Mouse (Mus musculus): ENCODE measurements around the gene Zc3h7a. TPM values are rescaled to one million over a fixed set of nuclear protein-coding genes. Genes with fewer than 3 reads are reported as not detected.
"Not testable (repeated sequence)": the region's sequence is repeated elsewhere in the genome, so short reads cannot be mapped to it uniquely, and the experiment has no call there.

Zc3h7a gene
- polyA plus RNA-seq, 1 experiment = 73.2 TPM

- Histone ChIP-seq H3K4me3 (replicated peaks; ENCODE audit: extremely low read depth, low read depth, low read length) (no peak overlapping the region), H3K4me1 (ENCODE audit: control insufficient read depth, insufficient read depth, low read length) (no peaks in the 10 kb centered on the region)
- TF ChIP-seq POLR2A (IDR thresholded peaks at IDR 0.05; ENCODE audit: borderline replicate concordance, extremely low read depth, low read depth, low read length) (no peak), CTCF (IDR thresholded peaks at IDR 0.05; ENCODE audit: insufficient read depth, low read length) (0 out of 2 replicates have a peak, but pooled peaks have one; percentile 3)
- DNase-seq = no peak
These were observed 21.7 kb downstream of the Zc3h7a start for GRCm38 (mm10) chr16:11154500-11154899.

DNA sequence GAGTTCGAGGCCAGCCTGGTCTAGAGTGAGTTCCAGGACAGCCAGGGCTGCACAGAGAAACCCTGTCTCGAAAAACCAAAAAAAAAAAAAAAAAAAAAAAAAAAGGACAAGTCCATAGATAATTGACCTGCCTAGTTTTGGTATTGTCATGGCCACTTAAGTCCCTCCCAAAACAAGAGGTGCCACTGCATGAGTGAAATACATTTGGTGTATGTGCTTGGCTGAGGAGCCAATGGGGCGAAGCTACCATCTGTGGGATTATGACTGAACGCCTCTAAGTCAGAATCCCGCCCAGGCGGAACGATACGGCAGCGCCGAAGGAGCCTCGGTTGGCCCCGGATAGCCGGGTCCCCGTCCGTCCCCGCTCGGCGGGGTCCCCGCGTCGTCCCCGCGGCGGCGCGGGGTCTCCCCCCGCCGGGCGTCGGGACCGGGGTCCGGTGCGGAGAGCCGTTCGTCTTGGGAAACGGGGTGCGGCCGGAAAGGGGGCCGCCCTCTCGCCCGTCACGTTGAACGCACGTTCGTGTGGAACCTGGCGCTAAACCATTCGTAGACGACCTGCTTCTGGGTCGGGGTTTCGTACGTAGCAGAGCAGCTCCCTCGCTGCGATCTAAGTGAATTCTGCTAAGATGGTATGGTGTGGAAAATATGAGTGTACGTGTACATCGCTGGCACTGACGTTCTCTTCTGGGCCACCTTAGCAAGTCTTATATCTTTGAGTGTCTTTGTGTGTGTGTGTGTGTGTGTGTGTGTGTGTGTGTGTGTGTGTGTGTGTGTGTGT lies 32.3 kb downstream of the Zc3h7a start:
- 21% methylated on average over 56 of the region's 56 CpGs for WGBS
- H3K4me3 ChIP-seq (replicated peaks; ENCODE audit: extremely low read depth, low read depth, low read length); H3K4me1 ChIP-seq (ENCODE audit: control insufficient read depth, insufficient read depth, low read length): not testable (repeated sequence)
- DNase-seq = peak; percentile 100

- H3K4me3 ChIP-seq (replicated peaks; ENCODE audit: extremely low read depth, low read depth, low read length) = peak within 1 kb of the TSS; percentile 72
- peak; percentile 100 for DNase-seq
- peaks cover 9% of the 10 kb centered on the region for H3K4me1 ChIP-seq (ENCODE audit: control insufficient read depth, insufficient read depth, low read length)
- TF ChIP-seq CTCF (IDR thresholded peaks at IDR 0.05; ENCODE audit: insufficient read depth, low read length) (no peak), POLR2A (IDR thresholded peaks at IDR 0.05; ENCODE audit: borderline replicate concordance, extremely low read depth, low read depth, low read length) (peak; percentile 93)
- under 1% methylated on average over 80 of the region's 80 CpGs for WGBS
These were observed 41.5 kb downstream of the Zc3h7a start, which contains the start of gene Txndc11 for GRCm38 (mm10) chr16:11134348-11135344. Txndc11 (minus strand) TSS chr16:11134650.

- TF ChIP-seq POLR2A (IDR thresholded peaks at IDR 0.05; ENCODE audit: borderline replicate concordance, extremely low read depth, low read depth, low read length) (no peak), CTCF (IDR thresholded peaks at IDR 0.05; ENCODE audit: insufficient read depth, low read length) (no peak)
- DNase-seq = peak; percentile 12
- peak overlapping the region; percentile 67 for H3K4me3 ChIP-seq (replicated peaks; ENCODE audit: extremely low read depth, low read depth, low read length)
- H3K4me1 ChIP-seq (ENCODE audit: control insufficient read depth, insufficient read depth, low read length) = peaks cover 9% of the 10 kb centered on the region
- under 1% methylated on average over 34 of the region's 34 CpGs for WGBS
These were observed 42.5 kb downstream of the Zc3h7a start for GRCm38 (mm10) chr16:11133476-11134347.

GRCm38 (mm10) chr16:11132839-11133238 lies 43.4 kb downstream of the Zc3h7a start:
- Histone ChIP-seq H3K4me1 (ENCODE audit: control insufficient read depth, insufficient read depth, low read length) (peaks cover 9% of the 10 kb centered on the region), H3K4me3 (replicated peaks; ENCODE audit: extremely low read depth, low read depth, low read length) (peak overlapping the region; percentile 36)
- no peak for DNase-seq
- TF ChIP-seq POLR2A (IDR thresholded peaks at IDR 0.05; ENCODE audit: borderline replicate concordance, extremely low read depth, low read depth, low read length) = no peak
- no peak for TF ChIP-seq CTCF (IDR thresholded peaks at IDR 0.05; ENCODE audit: insufficient read depth, low read length)
- WGBS = 13% methylated on average over 2 of the region's 2 CpGs

- H3K4me3 ChIP-seq (replicated peaks; ENCODE audit: extremely low read depth, low read depth, low read length) = no peak overlapping the region
- WGBS = 84% methylated on average over 11 of the region's 11 CpGs
- no peak for DNase-seq
- peaks cover 6% of the 10 kb centered on the region for H3K4me1 ChIP-seq (ENCODE audit: control insufficient read depth, insufficient read depth, low read length)
- no peak for TF ChIP-seq POLR2A (IDR thresholded peaks at IDR 0.05; ENCODE audit: borderline replicate concordance, extremely low read depth, low read depth, low read length)
- no peak for TF ChIP-seq CTCF (IDR thresholded peaks at IDR 0.05; ENCODE audit: insufficient read depth, low read length)
These were observed 47.9 kb downstream of the Zc3h7a start for GRCm38 (mm10) chr16:11128301-11128700.

GRCm38 (mm10) chr16:11125371-11125770 lies 50.8 kb downstream of the Zc3h7a start:
- no peak for TF ChIP-seq CTCF (IDR thresholded peaks at IDR 0.05; ENCODE audit: insufficient read depth, low read length)
- no peak for TF ChIP-seq POLR2A (IDR thresholded peaks at IDR 0.05; ENCODE audit: borderline replicate concordance, extremely low read depth, low read depth, low read length)
- DNase-seq = no peak
- H3K4me3 ChIP-seq (replicated peaks; ENCODE audit: extremely low read depth, low read depth, low read length) = no peak overlapping the region
- no peaks in the 10 kb centered on the region for H3K4me1 ChIP-seq (ENCODE audit: control insufficient read depth, insufficient read depth, low read length)
- 91% methylated on average over 2 of the region's 2 CpGs for WGBS

GRCm38 (mm10) chr16:11124110-11124509 lies 52.1 kb downstream of the Zc3h7a start:
- TF ChIP-seq POLR2A (IDR thresholded peaks at IDR 0.05; ENCODE audit: borderline replicate concordance, extremely low read depth, low read depth, low read length) = no peak
- no peak for TF ChIP-seq CTCF (IDR thresholded peaks at IDR 0.05; ENCODE audit: insufficient read depth, low read length)
- 68% methylated on average over 1 of the region's 1 CpGs for WGBS
- no peaks in the 10 kb centered on the region for H3K4me1 ChIP-seq (ENCODE audit: control insufficient read depth, insufficient read depth, low read length)
- DNase-seq = no peak
- H3K4me3 ChIP-seq (replicated peaks; ENCODE audit: extremely low read depth, low read depth, low read length) = no peak overlapping the region

DNA sequence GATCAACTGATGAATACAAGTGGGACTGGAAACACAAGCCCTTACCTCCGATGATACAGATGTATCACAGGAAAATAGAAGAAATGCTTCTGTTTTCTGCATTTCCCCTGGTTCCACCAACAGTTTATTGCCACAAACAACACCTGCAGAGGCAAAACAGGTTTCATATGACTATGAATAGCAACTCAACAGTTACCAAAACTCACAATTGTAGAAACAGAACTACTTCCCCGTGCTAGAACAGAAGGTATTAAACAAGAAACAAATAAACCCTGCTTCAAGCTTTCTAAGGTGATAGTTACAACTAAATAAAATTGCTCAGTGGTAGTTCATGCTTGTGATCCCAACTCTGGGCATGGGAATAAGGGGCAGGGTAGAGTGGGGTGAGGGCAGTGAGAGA lies 53.6 kb downstream of the Zc3h7a start:
- no peaks in the 10 kb centered on the region for H3K4me1 ChIP-seq (ENCODE audit: control insufficient read depth, insufficient read depth, low read length)
- no peak overlapping the region for H3K4me3 ChIP-seq (replicated peaks; ENCODE audit: extremely low read depth, low read depth, low read length)
- no peak for DNase-seq
- no peak for TF ChIP-seq POLR2A (IDR thresholded peaks at IDR 0.05; ENCODE audit: borderline replicate concordance, extremely low read depth, low read depth, low read length)
- TF ChIP-seq CTCF (IDR thresholded peaks at IDR 0.05; ENCODE audit: insufficient read depth, low read length) = no peak
- whole genome bisulfite sequencing = 80% methylated on average over 2 of the region's 2 CpGs

Measured in lung, adult 2 months (tissue).